Mouse (Mus musculus): ENCODE measurements at regions not wholly inside any gene's neighbourhood (a gene's known extent, or its start where the extent isn't known, plus 50 kb on each side); places are given as distances from the start of the nearest gene placed in this dataset.
A peak's percentile ranks its signal among the peaks of the same experiment; 100 is the strongest.

GRCm38 (mm10) chr9:115775112-115775511 is 134.1 kb upstream of the Gadl1 start:
- 74% methylated on average over 8 of the region's 8 CpGs for WGBS
- H3K4me3 ChIP-seq (ENCODE audit: low read depth, low read length) = no peak overlapping the region
- no peaks in the 10 kb centered on the region for H3K36me3 ChIP-seq (ENCODE audit: control insufficient read depth, insufficient read depth, low read length)
- H3K4me2 ChIP-seq (ENCODE audit: low read depth, low read length, severe bottlenecking) = no peak overlapping the region
- H3K27ac ChIP-seq (ENCODE audit: low read depth, low read length) = no peak overlapping the region
- ATAC-seq (replicated peaks; ENCODE audit: low FRiP score) (no peak), DNase-seq (ENCODE audit: low spot score) (no peak)
- no peaks in the 10 kb centered on the region for H3K4me1 ChIP-seq (replicated peaks; ENCODE audit: control insufficient read depth, insufficient read depth, low read length)
- H3K9me3 ChIP-seq (ENCODE audit: control insufficient read depth, low read length) = no peaks in the 10 kb centered on the region
- no peaks in the 10 kb centered on the region for H3K27me3 ChIP-seq (ENCODE audit: control insufficient read depth, insufficient read depth, low read length)
- no peak overlapping the region for H3K9ac ChIP-seq (ENCODE audit: low read length)

- ATAC-seq (replicated peaks; ENCODE audit: low FRiP score) (no peak), DNase-seq (ENCODE audit: low spot score) (no peak)
Observed at GRCm38 (mm10) chr9:115775858-115776257, 133.4 kb upstream of the Gadl1 start.

GRCm38 (mm10) chr9:115777097-115777864 is 132.0 kb upstream of the Gadl1 start:
- Histone ChIP-seq H3K4me2 (ENCODE audit: low read depth, low read length, severe bottlenecking) (no peak overlapping the region), H3K9ac (ENCODE audit: low read length) (no peak overlapping the region), H3K4me1 (replicated peaks; ENCODE audit: control insufficient read depth, insufficient read depth, low read length) (no peaks in the 10 kb centered on the region), H3K9me3 (ENCODE audit: control insufficient read depth, low read length) (no peaks in the 10 kb centered on the region), H3K4me3 (ENCODE audit: low read depth, low read length) (no peak overlapping the region), H3K36me3 (ENCODE audit: control insufficient read depth, insufficient read depth, low read length) (no peaks in the 10 kb centered on the region), H3K27me3 (ENCODE audit: control insufficient read depth, insufficient read depth, low read length) (no peaks in the 10 kb centered on the region), H3K27ac (ENCODE audit: low read depth, low read length) (no peak overlapping the region)
- ATAC-seq (replicated peaks; ENCODE audit: low FRiP score) (no peak), DNase-seq (ENCODE audit: low spot score) (no peak)
- WGBS = 92% methylated on average over 9 of the region's 9 CpGs

More at GRCm38 (mm10) chr9:115775858-115776257, 133.4 kb upstream of the Gadl1 start:
- 81% methylated on average over 7 of the region's 7 CpGs for WGBS
- no peak overlapping the region for H3K27ac ChIP-seq (ENCODE audit: low read depth, low read length)
- H3K4me1 ChIP-seq (replicated peaks; ENCODE audit: control insufficient read depth, insufficient read depth, low read length) = no peaks in the 10 kb centered on the region
- no peaks in the 10 kb centered on the region for H3K36me3 ChIP-seq (ENCODE audit: control insufficient read depth, insufficient read depth, low read length)
- no peaks in the 10 kb centered on the region for H3K27me3 ChIP-seq (ENCODE audit: control insufficient read depth, insufficient read depth, low read length)
- H3K9ac ChIP-seq (ENCODE audit: low read length) = no peak overlapping the region
- H3K4me3 ChIP-seq (ENCODE audit: low read depth, low read length) = no peak overlapping the region
- H3K4me2 ChIP-seq (ENCODE audit: low read depth, low read length, severe bottlenecking) = no peak overlapping the region
- H3K9me3 ChIP-seq (ENCODE audit: control insufficient read depth, low read length) = no peaks in the 10 kb centered on the region

GRCm38 (mm10) chr9:115778862-115779261 is 130.4 kb upstream of the Gadl1 start:
- Histone ChIP-seq H3K9ac (ENCODE audit: low read length) (no peak overlapping the region), H3K27ac (ENCODE audit: low read depth, low read length) (no peak overlapping the region), H3K4me3 (ENCODE audit: low read depth, low read length) (no peak overlapping the region), H3K9me3 (ENCODE audit: control insufficient read depth, low read length) (no peaks in the 10 kb centered on the region), H3K4me1 (replicated peaks; ENCODE audit: control insufficient read depth, insufficient read depth, low read length) (no peaks in the 10 kb centered on the region), H3K36me3 (ENCODE audit: control insufficient read depth, insufficient read depth, low read length) (no peaks in the 10 kb centered on the region), H3K27me3 (ENCODE audit: control insufficient read depth, insufficient read depth, low read length) (no peaks in the 10 kb centered on the region), H3K4me2 (ENCODE audit: low read depth, low read length, severe bottlenecking) (no peak overlapping the region)
- ATAC-seq (replicated peaks; ENCODE audit: low FRiP score) (no peak), DNase-seq (ENCODE audit: low spot score) (no peak)
- WGBS = 87% methylated on average over 5 of the region's 5 CpGs

GRCm38 (mm10) chr9:115799330-115799729 is 109.9 kb upstream of the Gadl1 start:
- Histone ChIP-seq H3K4me2 (ENCODE audit: low read depth, low read length, severe bottlenecking) (no peak overlapping the region), H3K4me1 (replicated peaks; ENCODE audit: control insufficient read depth, insufficient read depth, low read length) (no peaks in the 10 kb centered on the region), H3K27me3 (ENCODE audit: control insufficient read depth, insufficient read depth, low read length) (no peaks in the 10 kb centered on the region), H3K27ac (ENCODE audit: low read depth, low read length) (no peak overlapping the region), H3K36me3 (ENCODE audit: control insufficient read depth, insufficient read depth, low read length) (no peaks in the 10 kb centered on the region), H3K9ac (ENCODE audit: low read length) (no peak overlapping the region), H3K9me3 (ENCODE audit: control insufficient read depth, low read length) (no peaks in the 10 kb centered on the region), H3K4me3 (ENCODE audit: low read depth, low read length) (no peak overlapping the region)
- ATAC-seq (replicated peaks; ENCODE audit: low FRiP score) = no peak
- WGBS = 91% methylated on average over 3 of the region's 3 CpGs
- DNase-seq (ENCODE audit: low spot score) = no peak

- no peak for DNase-seq (ENCODE audit: low spot score)
- Histone ChIP-seq H3K27ac (ENCODE audit: low read depth, low read length) (no peak overlapping the region), H3K9ac (ENCODE audit: low read length) (no peak overlapping the region)
Observed at GRCm38 (mm10) chr9:115800624-115801023, 108.6 kb upstream of the Gadl1 start.

GRCm38 (mm10) chr9:115803071-115803470 is 106.2 kb upstream of the Gadl1 start:
- 87% methylated on average over 3 of the region's 3 CpGs for WGBS

More at GRCm38 (mm10) chr9:115800624-115801023, 108.6 kb upstream of the Gadl1 start:
- Histone ChIP-seq H3K27me3 (ENCODE audit: control insufficient read depth, insufficient read depth, low read length) (no peaks in the 10 kb centered on the region), H3K4me2 (ENCODE audit: low read depth, low read length, severe bottlenecking) (no peak overlapping the region), H3K4me3 (ENCODE audit: low read depth, low read length) (no peak overlapping the region), H3K9me3 (ENCODE audit: control insufficient read depth, low read length) (no peaks in the 10 kb centered on the region), H3K36me3 (ENCODE audit: control insufficient read depth, insufficient read depth, low read length) (no peaks in the 10 kb centered on the region), H3K4me1 (replicated peaks; ENCODE audit: control insufficient read depth, insufficient read depth, low read length) (no peaks in the 10 kb centered on the region)
- ATAC-seq (replicated peaks; ENCODE audit: low FRiP score) = peak; percentile 65; the same call in 1 of the 2 replicates
- WGBS = 42% methylated on average over 6 of the region's 6 CpGs

GRCm38 (mm10) chr9:115805224-115805623 is 104.0 kb upstream of the Gadl1 start:
- Histone ChIP-seq H3K36me3 (ENCODE audit: control insufficient read depth, insufficient read depth, low read length) (no peaks in the 10 kb centered on the region), H3K4me3 (ENCODE audit: low read depth, low read length) (no peak overlapping the region), H3K9me3 (ENCODE audit: control insufficient read depth, low read length) (no peaks in the 10 kb centered on the region), H3K4me1 (replicated peaks; ENCODE audit: control insufficient read depth, insufficient read depth, low read length) (0 out of 2 replicates have a peak, but pooled peaks cover 2% of the 10 kb centered on the region), H3K9ac (ENCODE audit: low read length) (no peak overlapping the region), H3K27ac (ENCODE audit: low read depth, low read length) (no peak overlapping the region), H3K4me2 (ENCODE audit: low read depth, low read length, severe bottlenecking) (no peak overlapping the region), H3K27me3 (ENCODE audit: control insufficient read depth, insufficient read depth, low read length) (no peaks in the 10 kb centered on the region)
- no peak for DNase-seq (ENCODE audit: low spot score)
- no peak for ATAC-seq (replicated peaks; ENCODE audit: low FRiP score)
- WGBS = 42% methylated on average over 4 of the region's 4 CpGs

More at GRCm38 (mm10) chr9:115803071-115803470, 106.2 kb upstream of the Gadl1 start:
- Histone ChIP-seq H3K4me2 (ENCODE audit: low read depth, low read length, severe bottlenecking) (no peak overlapping the region), H3K9me3 (ENCODE audit: control insufficient read depth, low read length) (no peaks in the 10 kb centered on the region), H3K27me3 (ENCODE audit: control insufficient read depth, insufficient read depth, low read length) (no peaks in the 10 kb centered on the region), H3K9ac (ENCODE audit: low read length) (no peak overlapping the region), H3K4me1 (replicated peaks; ENCODE audit: control insufficient read depth, insufficient read depth, low read length) (0 out of 2 replicates have a peak, but pooled peaks cover 2% of the 10 kb centered on the region), H3K4me3 (ENCODE audit: low read depth, low read length) (no peak overlapping the region), H3K27ac (ENCODE audit: low read depth, low read length) (no peak overlapping the region), H3K36me3 (ENCODE audit: control insufficient read depth, insufficient read depth, low read length) (no peaks in the 10 kb centered on the region)
- DNase-seq (ENCODE audit: low spot score) = no peak
- no peak for ATAC-seq (replicated peaks; ENCODE audit: low FRiP score)
